Mouse (Mus musculus) liver, adult 2 months (tissue): ENCODE measurements at regions not wholly inside any gene's neighbourhood (a gene's known extent, or its start where the extent isn't known, plus 50 kb on each side); places are given as distances from the start of the nearest gene placed in this dataset.

Experiments used
- CTCF ChIP-seq: fragments of 200-500 bp; IDR thresholded peaks from 2 replicates; pipeline ENCODE4 v1.5.1; 2011; ENCODE audit warnings: low read depth, low read length, control low read depth
- POLR2A ChIP-seq: fragments of 200-500 bp; IDR thresholded peaks from 2 replicates; pipeline ENCODE4 v1.6.1; 2011; ENCODE audit warnings: low read length, control low read depth; ENCODE audit not compliant: insufficient read depth; ENCODE audit errors: extremely low read depth

- TF ChIP-seq CTCF (no peak), POLR2A (no peak)
Observed at GRCm38 (mm10) chr2:166305044-166306002, 149.9 kb upstream of the Sulf2 start.
